Mouse (Mus musculus) liver, embryonic 16.5 days (tissue): Measurements from ENCODE around the gene Hexb. TPM values are rescaled to one million over a fixed set of nuclear protein-coding genes. Genes with fewer than 3 reads are reported as not detected.

Experiments
- ATAC-seq: fragments of 200-750 bp; cut with Nextera tagmentation; 2 replicates; pipeline ENCODE4 v1.8.0; 2017; ENCODE audit warnings: low read depth, mild to moderate bottlenecking, moderate number of reproducible peaks, moderate library complexity
- H3K27ac ChIP-seq: fragments of 300-500 bp; sonication (generic); 2 replicates; pipeline ENCODE4 v1.5.1; 2014; ENCODE audit warnings: mild to moderate bottlenecking, low read length
- H3K27me3 ChIP-seq: fragments of 300-500 bp; sonication (generic); 2 replicates; pipeline ENCODE4 v1.6.1; 2014; ENCODE audit warnings: low read depth, low read length, mixed read lengths; ENCODE audit not compliant: control insufficient read depth, insufficient read depth
- H3K36me3 ChIP-seq: fragments of 300-500 bp; sonication (generic); 2 replicates; pipeline ENCODE4 v1.6.1; 2014; ENCODE audit warnings: mild to moderate bottlenecking; ENCODE audit not compliant: control insufficient read depth, insufficient read depth
- H3K4me1 ChIP-seq: fragments of 300-500 bp; sonication (generic); 2 replicates; pipeline ENCODE4 v1.6.1; 2014; ENCODE audit warnings: low read depth, low read length, mixed read lengths; ENCODE audit not compliant: control insufficient read depth
- H3K4me2 ChIP-seq: fragments of 300-500 bp; sonication (generic); 2 replicates; pipeline ENCODE4 v1.6.1; 2014; ENCODE audit warnings: low read depth, low read length, mixed read lengths
- H3K4me3 ChIP-seq: fragments of 300-500 bp; sonication (generic); 2 replicates; pipeline ENCODE4 v1.5.1; 2014; ENCODE audit warnings: low read depth, mild to moderate bottlenecking, low read length
- H3K9ac ChIP-seq: fragments of 300-500 bp; sonication (generic); 2 replicates; pipeline ENCODE4 v1.6.1; 2014; ENCODE audit warnings: low read depth, low read length
- H3K9me3 ChIP-seq: fragments of 300-500 bp; sonication (generic); replicated peaks from 2 replicates; pipeline ENCODE4 v1.6.1; 2016; ENCODE audit warnings: low read length; ENCODE audit not compliant: control insufficient read depth
- WGBS: fragments of 180-500 bp; shearing (Covaris S2); extraction: QIAGEN DNeasy Blood & Tissue Kit; methylation state at CpG from one replicate; pipeline ENCODE4 v1.1.7; 2014; ENCODE audit not compliant: insufficient replicate concordance; 5-methylcytosine and 5-hydroxymethylcytosine counted together
- polyA plus RNA-seq: library from polyadenylated mRNA; unstranded; fragments of >200 nt; fragmentation: Nextera tagmentation; extraction: Ambion mirVana; gene quantifications from 2 replicates; pipeline ENCODE4 v1.2.1, GENCODE M21; 2015

Gene Hexb
- polyA plus RNA-seq, 1 experiment from 2014 or later: 32.2 TPM

GRCm38 (mm10) chr13:97233092-97233491, 34.9 kb upstream of the Hexb start:
- no peaks in the 10 kb centered on the region for H3K36me3 ChIP-seq
- no peak overlapping the region for H3K4me3 ChIP-seq
- H3K27ac ChIP-seq: no peak overlapping the region
- no peak overlapping the region for H3K4me2 ChIP-seq
- no peak for ATAC-seq
- no peaks in the 10 kb centered on the region; the same call in 1 of the 2 replicates for H3K27me3 ChIP-seq
- H3K9me3 ChIP-seq: no peaks in the 10 kb centered on the region
- H3K9ac ChIP-seq: no peak overlapping the region
- WGBS: 49% methylated on average over 2 of the region's 2 CpGs
- no peaks in the 10 kb centered on the region; the same call in 1 of the 2 replicates for H3K4me1 ChIP-seq

DNA sequence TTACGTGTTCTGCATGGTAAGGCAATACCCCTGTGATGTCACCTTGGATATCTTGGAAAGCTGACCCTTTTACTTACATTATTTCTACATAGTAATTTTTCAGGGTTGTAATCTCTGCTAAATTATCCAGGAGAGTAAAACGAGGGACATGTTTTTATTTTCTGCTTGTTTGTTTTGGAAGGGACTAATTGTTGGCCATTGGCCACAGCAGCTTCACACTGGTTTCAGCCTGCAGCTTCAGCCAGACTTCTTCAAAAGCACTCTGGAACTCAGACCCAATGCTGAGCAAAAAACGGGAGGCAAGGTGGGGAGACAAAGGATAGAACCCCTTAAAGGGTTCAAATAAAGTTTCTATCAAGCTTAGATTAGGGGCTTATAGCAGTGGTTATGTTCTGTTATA, 31.9 kb upstream of the Hexb start:
- Histone ChIP-seq H3K27ac (no peak overlapping the region), H3K9ac (no peak overlapping the region), H3K36me3 (no peaks in the 10 kb centered on the region), H3K4me3 (no peak overlapping the region), H3K4me2 (no peak overlapping the region), H3K27me3 (no peaks in the 10 kb centered on the region), H3K9me3 (no peaks in the 10 kb centered on the region), H3K4me1 (no peaks in the 10 kb centered on the region)
- ATAC-seq: no peak
- WGBS: 61% methylated on average over 3 of the region's 3 CpGs

DNA sequence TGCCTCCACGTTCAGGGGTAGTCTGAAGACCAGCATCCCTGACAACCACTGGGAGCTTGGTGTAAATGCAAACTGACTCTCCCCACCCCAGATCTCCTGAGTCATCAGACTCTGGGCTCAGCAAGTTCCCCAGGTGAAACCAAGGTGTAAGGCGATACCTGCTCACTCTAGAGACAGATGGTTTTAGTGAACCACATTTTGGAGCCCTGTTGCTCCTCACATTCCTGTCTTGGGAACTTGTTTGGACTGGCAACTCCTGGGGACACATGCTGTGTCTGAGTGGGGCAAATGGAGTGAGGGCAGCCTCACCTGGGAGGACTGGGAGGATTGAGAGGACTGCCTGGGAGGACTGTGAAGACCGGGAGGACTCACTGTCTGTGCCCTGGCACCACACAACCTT, 29.6 kb upstream of the Hexb start:
- peaks cover 4% of the 10 kb centered on the region for H3K4me1 ChIP-seq
- no peaks in the 10 kb centered on the region for H3K27me3 ChIP-seq
- WGBS: 60% methylated on average over 3 of the region's 3 CpGs
- H3K9ac ChIP-seq: no peak overlapping the region
- H3K36me3 ChIP-seq: no peaks in the 10 kb centered on the region
- no peak overlapping the region for H3K4me3 ChIP-seq
- no peak overlapping the region for H3K27ac ChIP-seq
- H3K4me2 ChIP-seq: no peak overlapping the region
- no peaks in the 10 kb centered on the region for H3K9me3 ChIP-seq
- ATAC-seq: no peak

GRCm38 (mm10) chr13:97225130-97225529, 27.0 kb upstream of the Hexb start:
- no peak for ATAC-seq
- peaks cover 4% of the 10 kb centered on the region for H3K4me1 ChIP-seq
- H3K27me3 ChIP-seq: no peaks in the 10 kb centered on the region
- peak overlapping the region; percentile 81 for H3K27ac ChIP-seq
- H3K4me3 ChIP-seq: no peak overlapping the region
- no peaks in the 10 kb centered on the region for H3K9me3 ChIP-seq
- no peaks in the 10 kb centered on the region for H3K36me3 ChIP-seq
- 71% methylated on average over 17 of the region's 17 CpGs for WGBS
- H3K9ac ChIP-seq: no peak overlapping the region
- no peak overlapping the region for H3K4me2 ChIP-seq

GRCm38 (mm10) chr13:97224341-97224982, 26.3 kb upstream of the Hexb start:
- Histone ChIP-seq H3K9me3 (no peaks in the 10 kb centered on the region), H3K27me3 (no peaks in the 10 kb centered on the region), H3K27ac (peak overlapping the region; percentile 81), H3K4me2 (no peak overlapping the region), H3K36me3 (no peaks in the 10 kb centered on the region), H3K4me3 (no peak overlapping the region), H3K9ac (no peak overlapping the region), H3K4me1 (peaks cover 4% of the 10 kb centered on the region)
- peak; percentile 93 for ATAC-seq
- WGBS: 46% methylated on average over 10 of the region's 10 CpGs

GRCm38 (mm10) chr13:97223856-97224255, 25.7 kb upstream of the Hexb start:
- Histone ChIP-seq H3K36me3 (no peaks in the 10 kb centered on the region), H3K4me1 (peaks cover 4% of the 10 kb centered on the region), H3K27ac (peak overlapping the region; percentile 40; the same call in 1 of the 2 replicates), H3K4me3 (no peak overlapping the region), H3K27me3 (no peaks in the 10 kb centered on the region), H3K9me3 (no peaks in the 10 kb centered on the region), H3K9ac (no peak overlapping the region), H3K4me2 (no peak overlapping the region)
- no peak for ATAC-seq
- 62% methylated on average over 8 of the region's 8 CpGs for WGBS

- no peak overlapping the region for H3K4me2 ChIP-seq
- H3K9ac ChIP-seq: no peak overlapping the region
- WGBS: 67% methylated on average over 3 of the region's 3 CpGs
- no peak overlapping the region for H3K27ac ChIP-seq
- ATAC-seq: no peak
- no peaks in the 10 kb centered on the region for H3K9me3 ChIP-seq
- H3K4me1 ChIP-seq: peaks cover 4% of the 10 kb centered on the region
- no peak overlapping the region for H3K4me3 ChIP-seq
- H3K36me3 ChIP-seq: no peaks in the 10 kb centered on the region
- no peaks in the 10 kb centered on the region for H3K27me3 ChIP-seq
These were observed 21.9 kb upstream of the Hexb start for GRCm38 (mm10) chr13:97220022-97220421.

GRCm38 (mm10) chr13:97216196-97216595, 18.0 kb upstream of the Hexb start:
- Histone ChIP-seq H3K4me2 (no peak overlapping the region), H3K27me3 (no peaks in the 10 kb centered on the region), H3K27ac (no peak overlapping the region), H3K4me3 (no peak overlapping the region), H3K9ac (no peak overlapping the region), H3K9me3 (no peaks in the 10 kb centered on the region), H3K4me1 (no peaks in the 10 kb centered on the region), H3K36me3 (no peaks in the 10 kb centered on the region)
- WGBS: 62% methylated on average over 5 of the region's 5 CpGs
- no peak for ATAC-seq

DNA sequence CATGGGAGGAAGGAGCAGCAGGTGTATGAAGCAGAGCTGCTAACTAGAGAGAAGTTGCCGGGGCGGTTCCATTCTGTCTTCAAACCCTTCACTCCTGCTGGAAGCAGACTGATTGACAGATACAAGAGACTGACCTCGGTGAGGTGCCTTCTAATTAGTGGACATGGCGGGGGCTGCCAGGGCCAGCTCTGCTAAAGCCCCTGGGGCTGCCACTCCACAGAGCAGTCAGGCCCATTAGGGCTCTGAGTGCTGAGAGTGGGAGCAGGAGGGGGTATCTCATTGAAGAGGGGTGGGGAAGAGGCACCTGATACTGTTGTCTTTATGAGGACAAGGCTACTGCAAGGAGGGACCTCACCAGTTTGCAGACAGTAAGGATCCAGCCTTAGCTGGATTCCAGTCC, 17.4 kb upstream of the Hexb start:
- WGBS: 61% methylated on average over 4 of the region's 4 CpGs
- H3K4me2 ChIP-seq: no peak overlapping the region
- no peaks in the 10 kb centered on the region for H3K27me3 ChIP-seq
- no peak overlapping the region for H3K4me3 ChIP-seq
- H3K9me3 ChIP-seq: no peaks in the 10 kb centered on the region
- H3K4me1 ChIP-seq: no peaks in the 10 kb centered on the region
- no peak overlapping the region for H3K9ac ChIP-seq
- no peak for ATAC-seq
- H3K27ac ChIP-seq: no peak overlapping the region
- no peaks in the 10 kb centered on the region for H3K36me3 ChIP-seq
